In genomic region chr10:80678601-80679377, GRCm38 (mm10) we compare ENCODE assay signal across 8 mouse cellular contexts. TPM values are rescaled to one million over a fixed set of nuclear protein-coding genes. Genes with fewer than 3 reads are reported as not detected.
DNase-seq lines count a peak whose midpoint lies in the region; ATAC-seq lines count a peak whose summit lies in the region.

No protein-coding gene starts in this region.

- no peak for ATAC-seq in erythroblast, adult 5-6 weeks (replicated peaks; ENCODE audit: low FRiP score, poor library complexity, severe bottlenecking)
- ATAC-seq in forebrain, embryonic 15.5 days (replicated peaks): no peak
- ATAC-seq in midbrain, embryonic 14.5 days (ENCODE audit: low FRiP score, low TSS enrichment): no peak

- no peaks in the 10 kb centered on the region for H3K27me3 ChIP-seq in erythroblast, embryonic 14.5 days (ENCODE audit: control insufficient read depth)
- no peaks in the 10 kb centered on the region for H3K27me3 ChIP-seq in forebrain, embryonic 15.5 days
- H3K27me3 ChIP-seq in midbrain, embryonic 14.5 days (ENCODE audit: control insufficient read depth, insufficient read depth, low read length): no peaks in the 10 kb centered on the region

- peak; percentile 41 for DNase-seq in ES-CJ7 (ENCODE audit: low read depth, low spot score)
- peak; percentile 66 to 76 for DNase-seq in kidney, postnatal 36 days
- no peak for DNase-seq in midbrain, embryonic 14.5 days
- no peak for DNase-seq in layer of hippocampus, adult 8-10 months (ENCODE audit: low spot score in 2 of 2)
- no peak for DNase-seq in left cerebral cortex, adult 8-10 months (ENCODE audit: low spot score in 2 of 2)

- H3K4me3 ChIP-seq in erythroblast, embryonic 14.5 days (replicated peaks): peak overlapping the region; percentile 81
- no peak overlapping the region for H3K4me3 ChIP-seq in forebrain, embryonic 15.5 days
- H3K4me3 ChIP-seq in midbrain, embryonic 14.5 days (replicated peaks; ENCODE audit: low read depth, low read length): no peak overlapping the region

- no peak overlapping the region for H3K9ac ChIP-seq in forebrain, embryonic 15.5 days (replicated peaks)
- H3K9ac ChIP-seq in midbrain, embryonic 14.5 days (replicated peaks; ENCODE audit: low read length): no peak overlapping the region

- H3K4me2 ChIP-seq in forebrain, embryonic 15.5 days (replicated peaks): no peak overlapping the region
- peak overlapping the region; percentile 8; the same call in 1 of the 2 replicates for H3K4me2 ChIP-seq in midbrain, embryonic 14.5 days (ENCODE audit: low read length)

- peaks cover 33% of the 10 kb centered on the region for H3K36me3 ChIP-seq in erythroblast, embryonic 14.5 days (ENCODE audit: control insufficient read depth)
- peaks cover 7% of the 10 kb centered on the region for H3K36me3 ChIP-seq in forebrain, embryonic 15.5 days
- H3K36me3 ChIP-seq in midbrain, embryonic 14.5 days (ENCODE audit: control insufficient read depth, insufficient read depth, low read length): peaks cover 6% of the 10 kb centered on the region; the same call in 1 of the 2 replicates

- peak overlapping the region; percentile 94 for H3K27ac ChIP-seq in forebrain, embryonic 15.5 days (replicated peaks)
- peak overlapping the region; percentile 97 for H3K27ac ChIP-seq in midbrain, embryonic 14.5 days (replicated peaks; ENCODE audit: low read depth, low read length)

- H3K4me1 ChIP-seq in erythroblast, embryonic 14.5 days (ENCODE audit: control insufficient read depth): peaks cover 75% of the 10 kb centered on the region
- peaks cover 46% of the 10 kb centered on the region for H3K4me1 ChIP-seq in forebrain, embryonic 15.5 days
- peaks cover 34% of the 10 kb centered on the region for H3K4me1 ChIP-seq in midbrain, embryonic 14.5 days (ENCODE audit: control insufficient read depth, insufficient read depth, low read length)

- WGBS in forebrain, embryonic 15.5 days: 50% methylated on average over 10 of the region's 10 CpGs
- WGBS in midbrain, embryonic 14.5 days: 59% methylated on average over 10 of the region's 10 CpGs

- no peaks in the 10 kb centered on the region for H3K9me3 ChIP-seq in erythroblast, embryonic 14.5 days (ENCODE audit: control insufficient read depth, low read length)
- no peaks in the 10 kb centered on the region for H3K9me3 ChIP-seq in forebrain, embryonic 15.5 days
- no peaks in the 10 kb centered on the region for H3K9me3 ChIP-seq in midbrain, embryonic 14.5 days (ENCODE audit: control insufficient read depth, low read length)

RNA-seq across cellular contexts. Expression of gene Mknk2, which starts 0.9 kb away (rescaled TPM):
- polyA plus RNA-seq in erythroblast, embryonic 14.5 days (2012): 49.1 and 53.2 TPM in 2 replicates
- 40.2 and 47.4 TPM in 2 replicates for total RNA-seq in erythroblast, adult 5-6 weeks (2015; ENCODE audit: low replicate concordance)
- 28.4 and 40.8 TPM in 2 replicates for total RNA-seq in erythroblast, adult 5-6 weeks (2017; ENCODE audit: low replicate concordance)
- 60.9 and 64.8 TPM in 2 replicates for polyA plus RNA-seq in forebrain, embryonic 15.5 days (2015; fragmentation: Nextera tagmentation; extraction: Ambion mirVana)
- 46.7 and 54.2 TPM in 2 replicates for polyA plus RNA-seq in midbrain, embryonic 14.5 days (2014; fragmentation: Nextera tagmentation; extraction: Ambion mirVana)
- 10 to 100 TPM; 41.9 to 50.0 (median 45.1) TPM for total RNA-seq in layer of hippocampus, adult 8-10 months (2022)
- 10 to 100 TPM; 36.0 to 47.0 (median 40.9) TPM for total RNA-seq in left cerebral cortex, adult 8-10 months (2022)

RNA-seq across cellular contexts. Expression of gene Btbd2, which starts 21.9 kb away (rescaled TPM):
- polyA plus RNA-seq in erythroblast, embryonic 14.5 days (2012): 2.6 and 3.2 TPM in 2 replicates
- 5.6 and 6.1 TPM in 2 replicates for total RNA-seq in erythroblast, adult 5-6 weeks (2015; ENCODE audit: low replicate concordance)
- 5.6 and 11.4 TPM in 2 replicates for total RNA-seq in erythroblast, adult 5-6 weeks (2017; ENCODE audit: low replicate concordance)
- polyA plus RNA-seq in forebrain, embryonic 15.5 days (2015; fragmentation: Nextera tagmentation; extraction: Ambion mirVana): 83.4 and 87.5 TPM in 2 replicates
- 80.1 and 88.8 TPM in 2 replicates for polyA plus RNA-seq in midbrain, embryonic 14.5 days (2014; fragmentation: Nextera tagmentation; extraction: Ambion mirVana)
- 100 to 1,000 TPM in 2 of 4 experiments, 10 to 100 TPM in 2; 92.1 to 103 (median 97.9) TPM for total RNA-seq in layer of hippocampus, adult 8-10 months (2022)
- total RNA-seq in left cerebral cortex, adult 8-10 months (2022): 10 to 100 TPM; 88.6 to 97.6 (median 94.5) TPM

RNA-seq across cellular contexts. Expression of gene Mob3a, which starts 23.0 kb away (rescaled TPM):
- polyA plus RNA-seq in erythroblast, embryonic 14.5 days (2012): 1.8 and 2.1 TPM in 2 replicates
- total RNA-seq in erythroblast, adult 5-6 weeks (2015; ENCODE audit: low replicate concordance): 13.4 and 25.6 TPM in 2 replicates
- 11.0 and 18.2 TPM in 2 replicates for total RNA-seq in erythroblast, adult 5-6 weeks (2017; ENCODE audit: low replicate concordance)
- polyA plus RNA-seq in forebrain, embryonic 15.5 days (2015; fragmentation: Nextera tagmentation; extraction: Ambion mirVana): 52.6 and 55.1 TPM in 2 replicates
- 45.2 and 47.3 TPM in 2 replicates for polyA plus RNA-seq in midbrain, embryonic 14.5 days (2014; fragmentation: Nextera tagmentation; extraction: Ambion mirVana)
- 10 to 100 TPM; 13.8 to 18.0 (median 15.0) TPM for total RNA-seq in layer of hippocampus, adult 8-10 months (2022)
- 10 to 100 TPM; 12.0 to 17.6 (median 14.8) TPM for total RNA-seq in left cerebral cortex, adult 8-10 months (2022)

RNA-seq across cellular contexts. Expression of gene Izumo4, which starts 23.2 kb away (rescaled TPM):
- polyA plus RNA-seq in erythroblast, embryonic 14.5 days (2012): 1.2 and 3.9 TPM in 2 replicates
- 8.6 and 9.8 TPM in 2 replicates for total RNA-seq in erythroblast, adult 5-6 weeks (2015; ENCODE audit: low replicate concordance)
- 1.3 and 2.2 TPM in 2 replicates for total RNA-seq in erythroblast, adult 5-6 weeks (2017; ENCODE audit: low replicate concordance)
- polyA plus RNA-seq in forebrain, embryonic 15.5 days (2015; fragmentation: Nextera tagmentation; extraction: Ambion mirVana): 33.4 and 35.2 TPM in 2 replicates
- polyA plus RNA-seq in midbrain, embryonic 14.5 days (2014; fragmentation: Nextera tagmentation; extraction: Ambion mirVana): 22.4 and 25.1 TPM in 2 replicates
- 10 to 100 TPM; 56.6 to 73.2 (median 69.8) TPM for total RNA-seq in layer of hippocampus, adult 8-10 months (2022)
- total RNA-seq in left cerebral cortex, adult 8-10 months (2022): 10 to 100 TPM; 44.2 to 67.8 (median 57.0) TPM

RNA-seq across cellular contexts. Expression of gene Csnk1g2, which starts 56.2 kb away (rescaled TPM):
- 33.9 and 36.6 TPM in 2 replicates for polyA plus RNA-seq in erythroblast, embryonic 14.5 days (2012)
- total RNA-seq in erythroblast, adult 5-6 weeks (2015; ENCODE audit: low replicate concordance): 25.5 and 25.6 TPM in 2 replicates
- 28.2 and 28.9 TPM in 2 replicates for total RNA-seq in erythroblast, adult 5-6 weeks (2017; ENCODE audit: low replicate concordance)
- 117 and 126 TPM in 2 replicates for polyA plus RNA-seq in forebrain, embryonic 15.5 days (2015; fragmentation: Nextera tagmentation; extraction: Ambion mirVana)
- polyA plus RNA-seq in midbrain, embryonic 14.5 days (2014; fragmentation: Nextera tagmentation; extraction: Ambion mirVana): 74.1 and 98.5 TPM in 2 replicates
- 100 to 1,000 TPM; 190 to 230 (median 201) TPM for total RNA-seq in layer of hippocampus, adult 8-10 months (2022)
- total RNA-seq in left cerebral cortex, adult 8-10 months (2022): 100 to 1,000 TPM; 214 to 250 (median 240) TPM

Comparison
In these comparisons a context has a peak if more than half of its experiments do, and no peak if none do; other contexts are left out.
1. DNase-seq: peak in ES-CJ7 (single experiment) and kidney, postnatal 36 days (2 of 2); none in midbrain, embryonic 14.5 days (single experiment), layer of hippocampus, adult 8-10 months (0 of 2) and left cerebral cortex, adult 8-10 months (0 of 2).
2. RNA of gene Btbd2, which starts 21.9 kb away (total RNA-seq): 92.1 to 103 TPM in layer of hippocampus, adult 8-10 months and 88.6 to 97.6 TPM in left cerebral cortex, adult 8-10 months; 5.6 to 11.4 TPM in erythroblast, adult 5-6 weeks; every median in the first group is over 4 times any median in the second.